Mouse (Mus musculus) liver, embryonic 12.5 days (tissue): ENCODE results near the gene Rap1gds1. TPM values are rescaled to one million over a fixed set of nuclear protein-coding genes. Genes with fewer than 3 reads are reported as not detected.

ENCODE experiments used
- ATAC-seq: fragments of 200-750 bp; cut with Nextera tagmentation; 2 replicates; pipeline ENCODE4 v1.8.0; 2017; ENCODE audit warnings: moderate number of reproducible peaks, mild to moderate bottlenecking, moderate library complexity
- H3K27ac ChIP-seq: fragments of 300-500 bp; sonication (generic); 2 replicates; pipeline ENCODE4 v1.5.1; 2016; ENCODE audit warnings: mild to moderate bottlenecking
- H3K27me3 ChIP-seq: fragments of 300-500 bp; sonication (generic); replicated peaks from 2 replicates; pipeline ENCODE4 v1.6.1; 2016; ENCODE audit warnings: mild to moderate bottlenecking, moderate library complexity
- H3K36me3 ChIP-seq: fragments of 300-500 bp; sonication (generic); 2 replicates; pipeline ENCODE4 v1.6.1; 2016; ENCODE audit warnings: mild to moderate bottlenecking, moderate library complexity
- H3K4me1 ChIP-seq: fragments of 300-500 bp; sonication (generic); 2 replicates; pipeline ENCODE4 v1.6.1; 2016
- H3K4me2 ChIP-seq: fragments of 300-500 bp; sonication (generic); 2 replicates; pipeline ENCODE4 v1.6.1; 2016; ENCODE audit warnings: mild to moderate bottlenecking, moderate library complexity
- H3K4me3 ChIP-seq: fragments of 300-500 bp; sonication (generic); 2 replicates; pipeline ENCODE4 v1.5.1; 2016; ENCODE audit warnings: mild to moderate bottlenecking, moderate library complexity
- H3K9ac ChIP-seq: fragments of 300-500 bp; sonication (generic); 2 replicates; pipeline ENCODE4 v1.6.1; 2016; ENCODE audit warnings: mild to moderate bottlenecking, moderate library complexity
- H3K9me3 ChIP-seq: fragments of 300-500 bp; sonication (generic); replicated peaks from 2 replicates; pipeline ENCODE4 v1.6.1; 2016; ENCODE audit warnings: mild to moderate bottlenecking, moderate library complexity
- WGBS: fragments of 180-500 bp; shearing (Covaris S2); methylation state at CpG from one replicate; pipeline ENCODE4 v1.1.7; 2016; ENCODE audit not compliant: insufficient replicate concordance; 5-methylcytosine and 5-hydroxymethylcytosine counted together
- polyA plus RNA-seq: library from polyadenylated mRNA; unstranded; fragments of >200 nt; fragmentation: Nextera tagmentation; extraction: Ambion mirVana; gene quantifications from 2 replicates; pipeline ENCODE4 v1.2.1, GENCODE M21; 2016

Rap1gds1 gene
- polyA plus RNA-seq, 1 experiment from 2014 or later, result 31.4 TPM

GRCm38 (mm10) chr3:139041921-139042320 is 33.1 kb downstream of the Rap1gds1 start:
- H3K27ac ChIP-seq, result no peak overlapping the region
- no peak for ATAC-seq
- 0 out of 2 replicates have a peak, but pooled peaks cover 14% of the 10 kb centered on the region for H3K36me3 ChIP-seq
- peaks cover 11% of the 10 kb centered on the region; the same call in 1 of the 2 replicates for H3K4me1 ChIP-seq
- no peak overlapping the region for H3K4me3 ChIP-seq
- 37% methylated on average over 4 of the region's 4 CpGs for WGBS
- no peaks in the 10 kb centered on the region for H3K9me3 ChIP-seq
- no peaks in the 10 kb centered on the region for H3K27me3 ChIP-seq
- H3K9ac ChIP-seq, result no peak overlapping the region
- no peak overlapping the region for H3K4me2 ChIP-seq

GRCm38 (mm10) chr3:139037030-139037429 is 38.0 kb downstream of the Rap1gds1 start:
- H3K9ac ChIP-seq, result no peak overlapping the region
- WGBS, result 70% methylated on average over 4 of the region's 4 CpGs

GRCm38 (mm10) chr3:139033179-139033578 is 41.8 kb downstream of the Rap1gds1 start:
- 68% methylated on average over 6 of the region's 6 CpGs for WGBS
- H3K27ac ChIP-seq, result no peak overlapping the region
- no peak overlapping the region for H3K9ac ChIP-seq
- 0 out of 2 replicates have a peak, but pooled peaks cover 3% of the 10 kb centered on the region for H3K36me3 ChIP-seq
- ATAC-seq, result no peak
- H3K27me3 ChIP-seq, result no peaks in the 10 kb centered on the region
- no peaks in the 10 kb centered on the region for H3K9me3 ChIP-seq
- no peak overlapping the region for H3K4me2 ChIP-seq
- H3K4me1 ChIP-seq, result 0 out of 2 replicates have a peak, but pooled peaks cover 3% of the 10 kb centered on the region
- no peak overlapping the region for H3K4me3 ChIP-seq

More at GRCm38 (mm10) chr3:139037030-139037429, 38.0 kb downstream of the Rap1gds1 start:
- no peak overlapping the region for H3K4me2 ChIP-seq
- no peak for ATAC-seq
- 0 out of 2 replicates have a peak, but pooled peaks cover 17% of the 10 kb centered on the region for H3K36me3 ChIP-seq
- H3K9me3 ChIP-seq, result no peaks in the 10 kb centered on the region
- H3K4me1 ChIP-seq, result 0 out of 2 replicates have a peak, but pooled peaks cover 3% of the 10 kb centered on the region
- H3K4me3 ChIP-seq, result no peak overlapping the region
- H3K27me3 ChIP-seq, result no peaks in the 10 kb centered on the region
- no peak overlapping the region for H3K27ac ChIP-seq

DNA sequence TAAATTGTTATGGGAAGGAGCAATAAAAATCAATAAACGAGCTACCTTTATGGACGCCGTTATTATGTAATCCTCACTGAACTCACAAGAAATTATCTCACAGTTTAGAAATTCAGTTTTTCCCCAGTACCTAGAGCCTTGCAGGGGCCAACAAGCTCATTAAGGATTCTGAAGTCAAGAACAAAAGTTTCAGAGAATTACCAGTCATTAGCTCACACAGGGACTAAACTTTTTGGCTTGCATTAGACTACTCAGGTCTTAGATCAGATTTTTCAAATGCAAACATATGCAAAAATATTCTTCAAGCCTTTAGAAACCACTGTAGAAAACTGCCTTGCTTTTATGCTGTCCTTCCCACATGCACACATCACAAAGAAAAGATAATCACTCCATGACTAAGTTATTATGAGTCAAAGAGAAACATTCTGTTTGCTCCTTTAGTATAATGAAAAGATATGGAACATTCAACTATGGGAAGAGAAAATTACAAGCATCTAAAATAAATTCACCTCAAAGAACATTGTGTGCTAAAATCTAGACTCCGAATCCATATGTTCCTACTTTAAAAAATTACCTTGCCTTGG is 44.3 kb downstream of the Rap1gds1 start:
- Histone ChIP-seq H3K36me3 (0 out of 2 replicates have a peak, but pooled peaks cover under 1% of the 10 kb centered on the region), H3K4me2 (no peak overlapping the region), H3K27ac (no peak overlapping the region), H3K9me3 (no peaks in the 10 kb centered on the region), H3K4me3 (no peak overlapping the region), H3K9ac (no peak overlapping the region), H3K4me1 (no peaks in the 10 kb centered on the region), H3K27me3 (no peaks in the 10 kb centered on the region)
- 87% methylated on average over 4 of the region's 4 CpGs for WGBS
- no peak for ATAC-seq

- WGBS, result 70% methylated on average over 5 of the region's 5 CpGs
- H3K4me2 ChIP-seq, result no peak overlapping the region
- ATAC-seq, result no peak
These were observed 49.9 kb downstream of the Rap1gds1 start for GRCm38 (mm10) chr3:139025077-139025476.

DNA sequence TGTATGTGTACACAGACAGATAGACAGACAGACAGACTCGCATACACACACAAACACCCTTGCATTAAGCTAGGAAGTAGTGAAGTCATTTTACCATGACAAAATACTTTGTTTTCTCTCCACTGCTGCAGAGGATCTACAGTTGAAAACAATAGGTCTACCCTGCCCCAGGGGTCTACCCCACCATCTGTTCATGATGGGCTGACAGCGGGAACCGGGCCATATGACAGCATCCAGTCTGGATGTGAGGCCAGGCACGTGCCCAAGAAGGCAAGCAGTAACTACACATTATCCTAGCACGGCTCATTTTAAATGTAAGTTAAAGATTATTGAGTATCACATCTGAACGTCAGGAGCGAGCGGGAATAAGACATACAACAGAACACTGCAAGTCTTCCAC is 51.4 kb downstream of the Rap1gds1 start:
- H3K4me2 ChIP-seq, result no peak overlapping the region
- H3K27ac ChIP-seq, result no peak overlapping the region
- H3K36me3 ChIP-seq, result peaks cover 7% of the 10 kb centered on the region; the same call in 1 of the 2 replicates
- no peak overlapping the region for H3K4me3 ChIP-seq
- H3K9ac ChIP-seq, result no peak overlapping the region
- peaks cover 6% of the 10 kb centered on the region; the same call in 1 of the 2 replicates for H3K4me1 ChIP-seq
- WGBS, result 77% methylated on average over 8 of the region's 8 CpGs
- no peaks in the 10 kb centered on the region for H3K27me3 ChIP-seq
- no peaks in the 10 kb centered on the region for H3K9me3 ChIP-seq
- no peak for ATAC-seq

More at GRCm38 (mm10) chr3:139025077-139025476, 49.9 kb downstream of the Rap1gds1 start:
- H3K27ac ChIP-seq, result no peak overlapping the region
- H3K4me3 ChIP-seq, result no peak overlapping the region
- peaks cover 7% of the 10 kb centered on the region; the same call in 1 of the 2 replicates for H3K36me3 ChIP-seq
- H3K9me3 ChIP-seq, result no peaks in the 10 kb centered on the region
- H3K27me3 ChIP-seq, result no peaks in the 10 kb centered on the region
- peaks cover 6% of the 10 kb centered on the region; the same call in 1 of the 2 replicates for H3K4me1 ChIP-seq
- no peak overlapping the region for H3K9ac ChIP-seq

- Histone ChIP-seq H3K27ac (no peak overlapping the region), H3K9me3 (no peaks in the 10 kb centered on the region), H3K4me1 (no peaks in the 10 kb centered on the region), H3K36me3 (peaks cover 4% of the 10 kb centered on the region), H3K27me3 (no peaks in the 10 kb centered on the region), H3K4me2 (no peak overlapping the region), H3K9ac (no peak overlapping the region), H3K4me3 (no peak overlapping the region)
- ATAC-seq, result no peak
- WGBS, result 58% methylated on average over 9 of the region's 9 CpGs
These were observed 62.6 kb downstream of the Rap1gds1 start for GRCm38 (mm10) chr3:139012352-139012751.

DNA sequence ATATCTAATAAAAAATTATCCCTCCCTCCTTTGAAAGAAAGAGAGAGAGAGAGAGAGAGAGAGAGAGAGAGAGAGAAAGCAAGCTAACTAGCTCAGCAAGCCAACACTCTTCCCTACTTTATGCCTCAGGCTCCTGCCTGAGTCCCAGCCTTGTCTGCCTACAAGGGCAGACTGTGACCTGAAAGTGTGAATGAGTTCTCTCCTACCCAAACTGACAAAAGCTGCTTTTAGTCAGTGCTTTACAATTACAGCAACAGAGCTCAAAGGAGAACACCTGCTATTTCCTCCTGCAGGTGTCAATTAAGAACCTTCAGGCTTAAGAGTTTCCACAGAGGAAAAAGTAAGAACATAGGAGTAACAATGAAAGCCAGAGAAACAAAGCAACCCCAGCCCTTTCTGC is 69.3 kb downstream of the Rap1gds1 start:
- H3K9me3 ChIP-seq, result no peaks in the 10 kb centered on the region
- no peaks in the 10 kb centered on the region for H3K27me3 ChIP-seq
- no peaks in the 10 kb centered on the region for H3K4me1 ChIP-seq
- no peak overlapping the region for H3K9ac ChIP-seq
- H3K27ac ChIP-seq, result no peak overlapping the region
- ATAC-seq, result no peak
- H3K36me3 ChIP-seq, result peaks cover 7% of the 10 kb centered on the region; the same call in 1 of the 2 replicates
- H3K4me2 ChIP-seq, result no peak overlapping the region
- no peak overlapping the region for H3K4me3 ChIP-seq

- no peak for ATAC-seq
- WGBS, result 83% methylated on average over 6 of the region's 6 CpGs
These were observed 72.2 kb downstream of the Rap1gds1 start for GRCm38 (mm10) chr3:139002774-139003173.

GRCm38 (mm10) chr3:139000071-139000867 is 74.7 kb downstream of the Rap1gds1 start:
- no peaks in the 10 kb centered on the region for H3K4me1 ChIP-seq
- no peaks in the 10 kb centered on the region for H3K27me3 ChIP-seq
- no peak for ATAC-seq
- H3K9ac ChIP-seq, result no peak overlapping the region
- H3K4me3 ChIP-seq, result no peak overlapping the region
- 70% methylated on average over 9 of the region's 9 CpGs for whole genome bisulfite sequencing
- H3K4me2 ChIP-seq, result no peak overlapping the region
- H3K9me3 ChIP-seq, result no peaks in the 10 kb centered on the region; the same call in 1 of the 2 replicates
- no peak overlapping the region for H3K27ac ChIP-seq
- H3K36me3 ChIP-seq, result peaks cover 25% of the 10 kb centered on the region

More at GRCm38 (mm10) chr3:139002774-139003173, 72.2 kb downstream of the Rap1gds1 start:
- Histone ChIP-seq H3K9me3 (no peaks in the 10 kb centered on the region), H3K27ac (no peak overlapping the region), H3K4me1 (no peaks in the 10 kb centered on the region), H3K36me3 (peaks cover 7% of the 10 kb centered on the region; the same call in 1 of the 2 replicates), H3K27me3 (no peaks in the 10 kb centered on the region), H3K4me3 (no peak overlapping the region), H3K9ac (no peak overlapping the region), H3K4me2 (no peak overlapping the region)

DNA sequence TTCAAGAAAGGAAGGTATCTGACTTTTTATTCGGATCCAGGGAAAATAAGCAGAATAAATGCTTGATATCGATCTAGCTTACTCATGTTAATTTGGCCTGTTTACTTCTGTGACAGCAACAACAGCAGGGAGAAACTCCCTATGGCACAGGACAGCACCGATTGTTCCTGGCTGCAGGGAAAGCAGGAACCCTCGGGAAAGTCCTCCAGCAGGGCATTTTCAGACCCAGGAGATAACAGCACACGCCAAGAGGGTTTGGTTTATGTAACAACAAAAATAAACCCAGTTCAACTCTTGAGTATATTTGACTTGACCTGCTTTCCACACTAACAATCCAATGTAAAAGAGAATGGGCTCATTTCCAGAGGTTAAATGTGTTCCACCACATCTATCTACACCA is 81.5 kb downstream of the Rap1gds1 start:
- Histone ChIP-seq H3K27me3 (no peaks in the 10 kb centered on the region), H3K4me1 (0 out of 2 replicates have a peak, but pooled peaks cover 4% of the 10 kb centered on the region), H3K9ac (no peak overlapping the region), H3K27ac (no peak overlapping the region), H3K36me3 (peaks cover 19% of the 10 kb centered on the region), H3K9me3 (no peaks in the 10 kb centered on the region; the same call in 1 of the 2 replicates), H3K4me3 (no peak overlapping the region), H3K4me2 (no peak overlapping the region)
- no peak for ATAC-seq
- WGBS, result 64% methylated on average over 5 of the region's 5 CpGs

DNA sequence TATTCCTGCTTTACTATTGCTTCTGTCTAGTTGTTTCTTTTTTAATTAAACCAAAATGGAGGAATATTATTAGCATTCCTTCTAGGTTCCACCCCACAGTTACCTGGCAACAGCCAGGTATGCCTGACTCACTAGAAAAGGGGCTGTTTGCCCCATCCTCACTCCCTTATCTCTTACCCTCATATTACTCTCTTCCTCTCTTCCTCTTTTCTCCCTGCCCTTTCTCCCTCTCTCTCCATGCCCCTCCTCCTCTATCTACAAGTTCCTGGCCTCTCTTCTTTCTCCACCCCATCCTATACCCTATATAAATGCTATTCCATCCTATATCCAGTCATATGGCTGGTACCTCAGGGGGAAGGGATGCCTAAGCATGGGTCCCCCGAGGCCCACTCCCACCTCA is 83.6 kb downstream of the Rap1gds1 start:
- Histone ChIP-seq H3K4me1 (0 out of 2 replicates have a peak, but pooled peaks cover 4% of the 10 kb centered on the region), H3K27me3 (no peaks in the 10 kb centered on the region), H3K4me2 (no peak overlapping the region), H3K9ac (no peak overlapping the region), H3K9me3 (no peaks in the 10 kb centered on the region; the same call in 1 of the 2 replicates), H3K27ac (no peak overlapping the region), H3K4me3 (no peak overlapping the region), H3K36me3 (peaks cover 10% of the 10 kb centered on the region)
- 85% methylated on average over 1 of the region's 1 CpGs for WGBS
- peak; percentile 27; the same call in 1 of the 2 replicates for ATAC-seq
